Mouse (Mus musculus) spleen, adult 18-20 months (tissue): ENCODE results near the gene Btg2.

Experiments
- DNase-seq, 2 experiments: peaks; one replicate each; pipeline ENCODE4 v3.0.0; 2022; ENCODE audit warnings: mixed read lengths in 2 of 2

The Btg2 gene

DNA sequence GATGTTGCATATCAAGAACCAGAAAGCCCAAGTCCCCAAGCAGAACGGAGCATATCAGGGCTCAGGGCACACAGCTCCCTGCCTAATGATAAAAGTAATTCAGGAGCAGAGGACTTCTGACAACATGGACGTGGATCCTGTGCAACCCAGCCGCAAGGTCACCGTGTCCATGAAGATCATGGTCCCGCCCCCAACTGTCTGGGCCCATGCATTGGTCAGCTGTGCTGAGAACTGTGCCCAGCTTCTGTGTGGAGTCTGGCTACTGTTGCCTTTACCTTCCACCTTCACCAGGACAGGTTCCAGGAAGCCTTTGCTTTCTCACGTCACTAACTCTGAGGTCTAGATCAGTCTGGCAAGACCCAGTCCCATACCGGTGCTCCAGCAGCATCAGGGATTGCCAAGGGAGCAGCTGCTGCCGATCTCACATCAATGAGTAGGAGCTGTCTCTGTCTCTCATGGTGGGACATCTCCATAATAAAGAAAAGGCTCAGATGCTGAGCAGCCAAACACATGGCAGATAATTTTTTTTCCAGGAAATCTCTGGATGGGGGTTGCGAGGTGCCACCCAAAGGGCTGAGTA is 23.2 kb downstream of the Btg2 start:
- no peak for DNase-seq

DNA sequence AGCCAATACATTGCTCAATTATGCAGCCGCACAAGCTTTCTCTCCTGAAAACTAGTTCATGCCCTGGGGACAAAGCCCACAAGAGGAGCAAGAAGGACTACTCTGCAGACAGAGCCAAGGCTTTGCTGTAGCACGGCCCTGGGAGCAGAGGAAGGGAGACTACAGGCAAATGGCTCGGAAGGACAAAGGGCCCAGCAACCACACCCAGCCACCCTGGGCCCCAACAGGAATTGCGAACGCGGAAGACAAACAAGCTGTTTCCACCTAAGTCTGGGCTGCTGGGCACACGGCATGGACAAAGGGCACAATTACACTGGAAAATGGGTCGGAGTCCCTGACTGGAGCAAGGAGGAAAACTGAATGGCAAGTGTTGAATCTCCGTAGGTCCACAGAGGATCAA is 23.9 kb downstream of the Btg2 start:
- no peak for DNase-seq

GRCm38 (mm10) chr1:134053207-134053606 is 25.7 kb downstream of the Btg2 start:
- DNase-seq, result peak; percentile 65 to 85

DNA sequence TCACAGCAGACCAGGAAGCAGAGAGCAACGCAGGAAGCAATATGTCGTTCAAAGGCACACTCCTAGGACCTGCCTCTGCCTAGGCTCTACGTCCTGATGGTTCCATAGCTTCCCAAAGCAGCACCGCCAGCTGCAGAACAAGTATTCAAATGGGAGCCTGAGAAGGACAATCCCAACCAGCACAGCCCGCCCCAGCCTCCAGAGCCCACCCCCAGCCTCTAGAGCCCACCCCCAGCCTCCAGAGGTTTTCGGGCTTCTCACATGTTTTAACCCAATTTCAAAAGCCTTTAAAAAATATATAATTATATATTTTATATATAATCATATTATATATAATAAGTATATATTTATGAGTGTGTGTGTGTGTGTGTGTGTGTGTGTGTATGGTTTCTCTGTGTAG is 29.4 kb downstream of the Btg2 start:
- no peak for DNase-seq

GRCm38 (mm10) chr1:134048759-134049158 is 30.2 kb downstream of the Btg2 start:
- DNase-seq, result peak; percentile 31 to 57

DNA sequence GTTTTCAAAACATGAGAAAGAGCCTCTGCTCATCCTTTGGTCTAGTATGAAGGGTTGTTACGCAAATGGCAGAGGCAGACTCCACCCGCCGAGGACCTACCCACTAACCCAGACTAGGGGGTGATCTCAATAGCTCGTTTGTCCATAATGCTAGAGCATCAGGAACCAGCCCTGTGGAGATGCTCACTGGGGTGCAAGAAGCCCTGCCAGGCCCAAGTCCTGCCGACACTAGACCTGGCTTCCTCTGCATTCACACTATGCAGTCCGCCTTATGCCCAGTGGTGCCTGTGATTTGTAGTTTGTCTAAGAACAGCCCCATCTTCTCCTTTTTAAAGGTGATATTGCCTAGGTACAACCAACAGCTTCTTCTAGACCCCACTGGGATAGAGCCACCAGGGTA is 31.5 kb downstream of the Btg2 start:
- no peak for DNase-seq

GRCm38 (mm10) chr1:134046387-134046786 is 32.5 kb downstream of the Btg2 start:
- no peak for DNase-seq

- peak; percentile 16 to 48 for DNase-seq
Observed at GRCm38 (mm10) chr1:134045971-134046370, 32.9 kb downstream of the Btg2 start.

DNA sequence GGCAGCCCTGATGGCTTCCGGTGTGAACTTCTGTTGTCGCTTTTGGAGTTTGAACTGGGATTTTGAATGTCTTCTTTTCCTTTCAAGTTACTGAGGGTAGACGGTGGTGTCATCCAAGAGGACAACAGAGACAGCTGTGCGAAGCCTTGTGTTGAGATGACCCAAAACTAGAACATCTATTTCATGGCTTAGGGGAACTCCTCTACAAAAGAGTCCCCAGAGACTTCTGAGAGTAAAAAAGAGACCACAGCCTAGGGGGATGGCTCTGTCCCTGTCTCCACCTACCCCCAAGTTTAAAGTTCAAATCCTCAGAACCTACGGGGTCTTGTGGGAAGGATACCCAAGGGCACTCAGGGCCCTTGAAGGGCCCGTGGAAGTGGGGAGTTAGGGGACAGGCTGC is 34.1 kb downstream of the Btg2 start:
- no peak for DNase-seq

DNA sequence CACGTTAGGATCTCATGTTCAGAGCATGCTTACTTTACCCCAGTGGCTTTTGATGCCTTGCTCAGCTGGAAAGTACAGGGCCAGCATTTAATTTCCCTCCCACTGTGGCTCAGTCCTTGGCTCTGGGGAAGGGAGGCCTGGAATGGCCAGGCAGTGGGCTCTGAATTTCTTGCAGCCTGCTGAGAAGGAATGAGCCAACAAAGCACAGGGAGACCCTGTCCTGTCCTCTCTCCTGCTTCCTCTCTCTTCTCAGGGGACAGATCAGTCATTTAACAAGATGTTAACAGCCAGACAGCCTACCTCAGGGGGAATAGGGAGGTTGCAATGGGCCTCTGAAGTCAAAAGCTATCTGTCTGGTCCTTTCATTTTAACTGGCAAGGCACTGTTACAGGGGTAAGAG is 36.6 kb downstream of the Btg2 start:
- DNase-seq, result no peak

DNA sequence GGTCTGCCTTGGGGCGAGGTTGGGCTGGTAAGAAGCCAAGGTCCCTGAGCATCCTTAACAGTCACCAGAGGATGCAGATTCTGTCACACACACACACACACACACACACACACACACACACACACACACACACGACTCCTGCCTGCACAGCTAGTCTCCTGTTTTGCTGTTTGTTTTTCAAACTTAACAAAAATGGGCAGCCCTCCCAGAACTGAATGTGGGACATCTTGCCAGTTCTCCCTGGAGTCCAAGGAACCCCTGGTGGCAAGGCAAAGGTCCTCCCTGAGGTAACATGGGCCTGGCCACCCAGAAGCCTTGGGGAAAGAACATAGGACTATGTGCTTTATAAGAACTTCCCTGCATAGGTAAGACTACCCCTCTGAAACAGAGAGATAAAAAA is 37.0 kb downstream of the Btg2 start:
- no peak for DNase-seq

DNA sequence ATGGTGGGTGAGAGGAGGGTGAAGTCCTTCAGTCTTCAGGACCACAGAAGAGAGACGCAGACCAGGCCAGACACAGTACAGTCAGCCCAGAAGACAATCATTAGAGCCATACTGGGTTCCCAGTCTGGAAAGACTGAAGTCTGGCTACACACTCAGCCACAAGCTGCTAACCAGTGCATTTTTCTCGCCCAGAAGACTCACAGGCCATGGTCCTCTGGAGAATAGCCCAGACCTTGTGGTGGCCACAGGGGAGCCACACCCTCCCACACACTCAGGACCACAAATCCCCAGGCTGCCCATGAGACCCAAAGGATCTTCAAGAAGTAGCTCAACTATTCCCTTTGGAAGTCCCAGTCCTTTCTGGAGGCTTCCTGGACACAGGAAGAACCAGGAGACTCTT is 39.6 kb downstream of the Btg2 start:
- no peak for DNase-seq

GRCm38 (mm10) chr1:134038336-134038735 is 40.6 kb downstream of the Btg2 start:
- no peak for DNase-seq

DNA sequence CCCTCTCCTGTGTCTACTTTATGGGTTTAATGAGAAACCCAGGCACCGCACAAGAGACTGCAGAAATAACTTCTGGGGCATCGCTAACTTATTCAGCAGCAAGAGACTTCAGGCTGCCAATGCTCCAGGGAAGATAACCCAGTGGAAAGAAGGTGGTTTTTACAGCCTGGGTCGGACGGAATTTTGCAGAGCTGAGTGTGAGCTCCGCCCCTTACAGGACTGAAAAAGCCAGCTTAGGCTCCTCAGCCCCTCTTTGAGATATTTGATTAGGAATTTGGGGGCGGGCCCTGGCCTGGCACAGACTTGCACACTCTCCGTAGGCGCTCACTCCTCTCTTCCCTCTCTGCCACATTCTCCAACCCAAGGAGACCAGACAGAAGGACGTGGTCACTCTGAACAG is 41.7 kb downstream of the Btg2 start, which contains the start of gene Fmod:
Fmod (plus strand) TSS at position 83 of the 400 bp plus-strand sequence.
- no peak for DNase-seq

DNA sequence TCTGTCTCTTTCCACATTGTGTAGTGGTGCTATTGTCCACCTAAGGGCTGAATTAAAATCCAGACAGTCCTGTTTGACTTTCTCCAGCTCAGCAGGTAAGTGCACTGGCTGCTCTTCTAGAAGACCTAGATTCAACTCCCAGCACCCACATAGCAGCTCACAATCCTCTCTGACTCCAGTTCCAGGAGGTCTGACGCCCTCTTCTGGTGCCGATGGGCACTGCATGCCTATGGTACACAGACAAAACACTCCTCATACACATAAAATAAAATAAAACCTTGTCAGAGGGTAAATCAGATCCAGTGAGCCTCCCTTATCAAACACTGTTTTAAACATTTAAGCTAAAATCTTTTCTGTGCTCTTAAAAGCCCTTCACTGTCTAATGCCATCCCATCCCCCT is 42.4 kb downstream of the Btg2 start:
- DNase-seq, result no peak

- no peak for DNase-seq
Observed at GRCm38 (mm10) chr1:134028161-134028846, 50.6 kb downstream of the Btg2 start.

- DNase-seq, result no peak
Observed at GRCm38 (mm10) chr1:134026741-134027140, 52.2 kb downstream of the Btg2 start.

DNA sequence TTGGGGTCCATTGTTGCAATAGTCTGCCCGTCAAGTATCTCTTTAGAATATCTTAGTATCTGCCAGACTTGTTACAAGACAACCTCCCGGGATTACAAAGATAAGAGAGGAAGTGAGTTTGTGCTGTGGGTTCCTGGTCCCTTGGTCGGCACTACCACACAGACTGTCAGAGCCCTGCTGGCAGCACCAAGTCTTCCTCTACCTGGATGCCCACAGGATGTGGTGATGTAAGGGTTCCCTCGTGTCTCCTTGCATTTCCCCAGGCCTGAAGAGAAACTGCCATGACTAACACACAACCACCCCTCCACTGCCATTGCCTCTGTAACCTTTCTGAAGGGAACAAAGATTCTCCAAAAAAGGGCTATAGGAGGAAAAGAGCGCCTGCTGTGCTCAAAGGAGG is 52.9 kb downstream of the Btg2 start:
- no peak for DNase-seq
